Mouse (Mus musculus): Measurements from ENCODE around the gene Hprt. TPM values are rescaled to one million over a fixed set of nuclear protein-coding genes. Genes with fewer than 3 reads are reported as not detected.
"Not testable (repeated sequence)": the region's sequence is repeated elsewhere in the genome, so short reads cannot be mapped to it uniquely, and the experiment has no call there.

The Hprt gene
- 18.2 and 20.2 TPM in 2 replicates for polyA plus RNA-seq (2012; rRNA removed)

- WGBS, result 16% methylated on average over 61 of the region's 72 CpGs
- DNase-seq (ENCODE audit: low read depth, low spot score), result peak; percentile 55
Observed at GRCm38 (mm10) chrX:52987905-52988783, at the start of gene Hprt. Gene Hprt, plus strand, starts transcription at chrX:52988137.

- whole genome bisulfite sequencing, result 60% methylated on average over 5 of the region's 5 CpGs
- DNase-seq (ENCODE audit: low read depth, low spot score), result no peak
Observed at GRCm38 (mm10) chrX:52945509-52945908, 42.4 kb upstream of the Hprt start.

- no peak for DNase-seq (ENCODE audit: low read depth, low spot score)
- WGBS, result 71% methylated on average over 2 of the region's 2 CpGs
Observed at GRCm38 (mm10) chrX:52949713-52950112, 38.2 kb upstream of the Hprt start.

GRCm38 (mm10) chrX:52956942-52957341, 31.0 kb upstream of the Hprt start:
- no peak for DNase-seq (ENCODE audit: low read depth, low spot score)
- 85% methylated on average over 4 of the region's 4 CpGs for WGBS

- DNase-seq (ENCODE audit: low read depth, low spot score), result no peak
- WGBS, result 85% methylated on average over 5 of the region's 5 CpGs
Observed at GRCm38 (mm10) chrX:52961559-52962110, 26.3 kb upstream of the Hprt start.

GRCm38 (mm10) chrX:52965149-52965548, 22.8 kb upstream of the Hprt start:
- DNase-seq (ENCODE audit: low read depth, low spot score), result no peak
- WGBS, result 82% methylated on average over 2 of the region's 2 CpGs

- WGBS, result 22% methylated on average over 3 of the region's 3 CpGs
- DNase-seq (ENCODE audit: low read depth, low spot score), result no peak
Observed at GRCm38 (mm10) chrX:52971211-52972006, 16.5 kb upstream of the Hprt start.

GRCm38 (mm10) chrX:52972129-52972528, 15.8 kb upstream of the Hprt start:
- 55% methylated on average over 1 of the region's 1 CpGs for WGBS
- no peak for DNase-seq (ENCODE audit: low read depth, low spot score)

GRCm38 (mm10) chrX:52972680-52973079, 15.3 kb upstream of the Hprt start:
- 100% methylated on average over 1 of the region's 1 CpGs for WGBS
- no peak for DNase-seq (ENCODE audit: low read depth, low spot score)

- DNase-seq (ENCODE audit: low read depth, low spot score), result no peak
- 47% methylated on average over 1 of the region's 1 CpGs for WGBS
Observed at GRCm38 (mm10) chrX:52978576-52978975, 9.4 kb upstream of the Hprt start.

GRCm38 (mm10) chrX:52981378-52981777, 6.6 kb upstream of the Hprt start:
- WGBS, result 59% methylated on average over 3 of the region's 3 CpGs
- no peak for DNase-seq (ENCODE audit: low read depth, low spot score)

GRCm38 (mm10) chrX:52994726-52995125, 6.8 kb downstream of the Hprt start:
- not testable (repeated sequence) for DNase-seq (ENCODE audit: low read depth, low spot score)
- 68% methylated on average over 5 of the region's 5 CpGs for WGBS

- not testable (repeated sequence) for DNase-seq (ENCODE audit: low read depth, low spot score)
- WGBS, result 50% methylated on average over 4 of the region's 4 CpGs
Observed at GRCm38 (mm10) chrX:53004887-53005286, 16.9 kb downstream of the Hprt start.

GRCm38 (mm10) chrX:53006062-53006461, 18.1 kb downstream of the Hprt start:
- no peak for DNase-seq (ENCODE audit: low read depth, low spot score)
- 37% methylated on average over 3 of the region's 3 CpGs for WGBS

GRCm38 (mm10) chrX:53015549-53015948, 27.6 kb downstream of the Hprt start:
- DNase-seq (ENCODE audit: low read depth, low spot score), result no peak

GRCm38 (mm10) chrX:53023021-53023420, 35.1 kb downstream of the Hprt start:
- no peak for DNase-seq (ENCODE audit: low read depth, low spot score)
- 79% methylated on average over 2 of the region's 2 CpGs for WGBS

- WGBS, result 20% methylated on average over 3 of the region's 3 CpGs
Observed at GRCm38 (mm10) chrX:53024268-53024667, 36.3 kb downstream of the Hprt start.

GRCm38 (mm10) chrX:53025471-53026223, 37.7 kb downstream of the Hprt start:
- 67% methylated on average over 11 of the region's 11 CpGs for WGBS
- no peak for DNase-seq (ENCODE audit: low read depth, low spot score)

More at GRCm38 (mm10) chrX:53024268-53024667, 36.3 kb downstream of the Hprt start:
- not testable (repeated sequence) for DNase-seq (ENCODE audit: low read depth, low spot score)

GRCm38 (mm10) chrX:53029559-53029958, 41.6 kb downstream of the Hprt start:
- DNase-seq (ENCODE audit: low read depth, low spot score), result no peak
- 76% methylated on average over 5 of the region's 5 CpGs for WGBS

GRCm38 (mm10) chrX:53038194-53038593, 50.3 kb downstream of the Hprt start:
- WGBS, result 79% methylated on average over 4 of the region's 4 CpGs
- DNase-seq (ENCODE audit: low read depth, low spot score), result no peak
